Mouse (Mus musculus) layer of hippocampus, adult 9-10 months (tissue): Measurements from ENCODE around the gene Cmss1.

Experiments
- DNase-seq: peaks from one replicate; pipeline ENCODE4 v3.0.0; 2022; ENCODE audit warnings: low spot score

The Cmss1 gene

GRCm38 (mm10) chr16:57339765-57340612, 266.7 kb downstream of the Cmss1 start:
- DNase-seq, result no peak

DNA sequence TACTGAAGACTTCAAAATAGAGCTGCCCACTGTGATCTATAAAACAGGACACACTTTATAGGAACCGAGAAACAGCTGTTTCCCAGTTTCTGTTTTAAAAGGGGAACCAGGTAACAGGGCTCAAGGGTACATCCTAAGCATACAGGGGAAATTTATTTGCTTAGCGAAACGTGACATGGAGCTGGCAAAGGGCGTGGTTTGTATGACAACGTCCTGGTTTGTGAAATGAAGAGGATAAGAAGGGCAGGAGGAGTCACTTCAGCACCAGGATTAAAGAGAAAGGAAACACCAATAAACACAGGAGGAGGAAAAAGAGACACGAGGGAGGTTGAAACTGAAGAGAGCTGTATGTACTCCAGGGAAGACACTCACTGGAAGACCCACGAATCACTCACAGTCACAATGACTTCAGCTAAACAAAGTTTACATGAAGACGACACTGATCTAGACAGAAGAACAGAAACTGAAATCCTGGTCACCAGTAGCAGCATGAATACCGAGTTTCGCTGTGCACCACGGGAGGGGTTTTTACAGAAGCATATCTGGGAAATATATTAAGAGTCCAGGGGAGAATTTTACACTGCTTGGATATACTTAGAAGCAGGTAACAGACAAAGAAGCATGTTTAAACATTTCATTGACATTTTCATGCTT, 269.8 kb downstream of the Cmss1 start:
- DNase-seq, result no peak

DNA sequence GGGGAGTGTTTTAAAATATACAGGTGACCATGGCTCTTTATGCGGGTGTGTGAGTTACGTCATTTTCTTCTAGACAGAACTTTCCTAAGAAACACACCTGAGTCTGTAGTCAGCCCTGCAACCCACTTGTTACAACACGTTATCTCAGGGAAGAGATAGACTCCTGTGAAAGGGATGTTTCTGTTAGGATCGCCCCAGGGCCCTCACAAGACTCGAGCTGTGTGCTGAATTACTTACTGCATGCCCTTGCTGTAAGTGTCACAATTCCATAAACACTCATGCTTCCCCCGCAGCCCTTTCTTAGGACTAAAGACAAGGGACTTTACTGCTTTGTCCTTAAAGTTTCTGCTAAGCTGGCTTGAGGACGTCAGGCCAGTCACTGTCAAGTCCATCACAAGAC, 274.4 kb downstream of the Cmss1 start:
- DNase-seq, result no peak

DNA sequence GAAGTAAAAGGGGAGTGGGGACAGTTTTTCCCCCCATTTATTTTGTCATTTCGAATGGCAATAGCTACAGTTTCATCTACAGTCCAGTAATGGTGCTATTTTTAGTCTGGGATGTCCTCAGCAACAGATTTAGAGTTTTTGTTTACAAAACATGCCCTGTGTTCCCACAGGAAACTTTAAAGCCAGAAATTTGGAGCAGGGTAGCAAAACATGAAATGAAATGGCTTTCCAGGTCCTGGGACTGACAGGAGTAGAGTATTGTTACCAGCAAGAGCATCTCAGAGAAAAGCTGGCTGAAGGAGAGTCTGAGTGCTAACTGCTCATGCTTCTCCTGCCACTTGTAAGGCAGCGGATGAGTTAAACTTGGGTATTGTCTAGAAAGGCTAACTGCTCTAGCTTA, 276.6 kb downstream of the Cmss1 start:
- DNase-seq, result no peak

GRCm38 (mm10) chr16:57329028-57329427, 277.6 kb downstream of the Cmss1 start:
- no peak for DNase-seq

- no peak for DNase-seq
These were observed 279.7 kb downstream of the Cmss1 start for GRCm38 (mm10) chr16:57326996-57327395.

- DNase-seq, result no peak
These were observed 287.2 kb downstream of the Cmss1 start for GRCm38 (mm10) chr16:57319284-57320124.

DNA sequence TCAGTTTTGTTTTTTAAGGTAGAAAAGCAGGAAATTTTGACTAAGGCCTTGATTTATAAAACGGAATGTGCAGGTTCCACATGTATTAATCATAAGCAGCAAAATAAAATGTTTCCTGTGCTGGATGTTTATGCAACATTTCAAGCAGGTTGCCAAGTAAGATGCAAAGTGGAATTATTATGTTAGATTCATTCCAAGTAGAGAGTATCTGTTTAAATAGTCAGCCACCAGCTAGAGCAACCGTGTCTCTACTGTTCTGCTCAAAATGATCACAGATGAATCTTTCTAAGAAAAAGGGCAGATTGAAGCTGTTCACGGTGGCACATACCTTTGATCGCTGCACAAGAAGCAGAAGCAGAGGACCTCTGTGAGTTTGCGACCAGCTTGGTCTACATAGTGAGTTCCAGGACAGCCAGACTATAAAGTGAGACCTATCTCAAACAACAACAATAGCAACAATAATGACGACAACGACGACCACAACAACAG, 288.0 kb downstream of the Cmss1 start:
- no peak for DNase-seq

DNA sequence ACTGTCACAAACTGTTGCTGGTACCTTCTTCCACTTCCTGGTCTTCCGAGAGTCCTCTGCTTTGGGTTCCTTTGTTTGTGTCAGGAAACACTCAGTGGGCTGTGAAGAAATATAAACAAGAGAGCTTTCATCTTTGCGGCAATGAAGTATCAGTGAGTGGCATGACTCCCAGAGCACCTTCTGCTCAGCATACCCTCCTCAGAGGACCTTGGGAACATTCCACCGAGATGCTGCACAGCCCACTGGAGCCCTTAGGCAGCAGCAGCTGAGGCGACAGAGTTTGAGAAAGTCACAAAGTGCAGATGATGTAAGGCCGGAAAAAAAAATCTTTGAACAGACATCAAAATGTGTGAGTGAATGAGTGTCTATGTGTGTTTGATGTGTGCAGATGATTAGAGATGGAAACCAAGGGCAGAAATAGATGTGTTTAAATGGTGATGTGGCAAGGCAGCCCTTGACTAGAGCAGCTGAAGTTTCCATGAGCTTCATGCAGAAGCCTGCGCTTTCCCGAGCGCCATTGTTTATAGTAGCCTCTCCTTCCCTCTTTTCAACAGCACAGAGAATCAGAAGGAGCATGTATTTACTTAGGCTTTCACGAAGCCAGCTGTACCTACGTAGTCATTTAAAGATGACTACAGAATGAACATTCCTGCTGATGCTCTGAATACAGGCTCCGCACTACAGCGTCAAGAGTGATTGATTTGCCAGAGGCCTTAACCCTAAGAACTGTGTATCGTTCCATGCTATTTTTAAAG, 288.6 kb downstream of the Cmss1 start:
- no peak for DNase-seq

DNA sequence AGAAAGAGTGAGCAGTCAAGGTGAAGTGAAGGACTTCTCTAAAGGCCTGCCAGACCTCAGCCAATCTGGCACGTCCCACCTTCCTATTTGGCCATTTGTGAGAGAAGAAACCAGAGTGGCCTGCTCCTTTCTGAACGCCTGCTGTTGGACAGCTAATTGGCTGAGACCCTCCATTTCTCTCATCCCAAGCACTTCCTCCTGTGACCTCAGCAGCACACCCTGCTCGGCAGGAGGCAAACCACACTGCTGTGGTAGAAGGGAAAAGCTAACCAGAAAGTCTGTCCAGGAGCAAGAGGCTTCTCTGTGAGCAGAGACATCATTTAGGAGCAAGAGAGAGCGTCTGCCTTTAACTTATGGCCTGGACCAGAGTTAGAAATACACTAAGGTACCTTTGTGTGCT, 289.5 kb downstream of the Cmss1 start:
- no peak for DNase-seq

DNA sequence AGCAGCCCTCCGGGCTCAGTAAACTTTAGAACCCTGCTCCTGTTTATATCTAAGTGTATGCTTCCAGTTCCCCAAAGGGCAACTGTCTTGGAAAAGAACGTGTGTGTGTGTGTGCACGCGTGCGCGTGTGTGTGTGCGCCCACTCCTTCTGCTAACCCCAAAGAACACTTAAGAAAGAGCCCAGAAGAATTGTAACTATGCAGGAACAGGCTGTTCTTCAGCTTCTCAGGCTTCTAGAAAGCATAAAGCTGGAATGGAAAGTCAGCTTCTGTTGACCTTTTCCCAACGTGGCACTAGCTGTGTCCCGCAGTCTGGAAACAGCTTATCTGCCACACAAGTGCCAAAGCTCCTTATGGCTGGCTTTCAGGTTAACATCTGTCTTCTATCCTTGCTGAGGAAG, 291.6 kb downstream of the Cmss1 start:
- no peak for DNase-seq

DNA sequence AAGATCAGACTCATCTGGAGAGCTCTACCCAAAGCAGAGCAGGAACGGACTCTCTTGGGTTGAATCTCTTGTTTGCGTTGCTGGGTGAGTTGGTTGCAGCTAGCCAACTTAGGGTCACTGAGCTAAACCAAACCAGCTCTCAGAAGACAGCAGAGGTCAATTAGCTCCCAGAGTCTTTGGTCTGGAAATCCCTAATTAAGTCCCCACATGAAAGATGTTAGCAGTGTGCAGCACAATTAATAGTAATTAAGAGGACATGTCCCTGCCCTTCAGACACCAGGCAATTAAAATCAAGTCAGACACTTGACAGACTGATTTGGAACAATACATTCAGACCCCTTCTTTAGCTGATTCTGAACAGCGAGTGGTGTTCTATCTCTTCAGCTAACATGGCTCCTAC, 292.4 kb downstream of the Cmss1 start:
- DNase-seq, result no peak

DNA sequence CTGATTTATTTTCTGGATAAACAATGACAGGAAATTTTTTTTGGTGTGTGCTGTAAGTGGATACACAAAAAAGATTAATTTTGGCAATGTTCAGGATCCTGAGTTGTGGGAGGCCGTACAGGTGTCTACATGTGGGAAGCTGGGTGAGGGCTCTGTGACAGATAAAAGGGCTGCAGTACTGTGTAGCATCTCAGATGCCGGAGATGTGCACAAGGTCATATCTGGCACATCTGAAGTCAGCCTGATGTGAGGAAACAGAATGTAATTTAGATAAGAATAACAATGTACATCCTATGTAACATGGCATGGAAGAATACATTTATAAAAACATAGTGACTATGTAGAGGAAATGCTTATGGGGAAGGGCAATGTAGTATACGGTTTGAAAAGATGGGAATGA, 293.2 kb downstream of the Cmss1 start:
- DNase-seq, result no peak

DNA sequence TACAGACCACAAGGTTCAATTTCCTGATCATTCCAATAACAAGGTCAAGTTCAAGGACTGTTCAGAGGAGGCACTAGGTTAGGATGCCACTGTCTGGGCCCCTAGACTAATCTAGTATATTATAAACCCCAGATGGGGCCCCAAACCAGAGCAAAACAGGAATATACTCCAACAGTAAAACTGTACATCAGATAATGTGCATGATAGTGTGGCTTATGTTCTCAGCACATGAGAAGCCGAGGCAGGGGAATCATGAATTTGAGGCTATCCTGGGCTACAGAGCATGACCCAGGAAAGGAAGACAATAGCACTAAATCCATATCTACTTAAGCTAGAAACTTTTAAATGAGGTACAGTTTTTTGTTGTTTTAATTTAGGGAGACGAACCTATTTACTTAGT, 294.5 kb downstream of the Cmss1 start:
- no peak for DNase-seq

GRCm38 (mm10) chr16:57305463-57305862, 301.2 kb downstream of the Cmss1 start:
- no peak for DNase-seq

DNA sequence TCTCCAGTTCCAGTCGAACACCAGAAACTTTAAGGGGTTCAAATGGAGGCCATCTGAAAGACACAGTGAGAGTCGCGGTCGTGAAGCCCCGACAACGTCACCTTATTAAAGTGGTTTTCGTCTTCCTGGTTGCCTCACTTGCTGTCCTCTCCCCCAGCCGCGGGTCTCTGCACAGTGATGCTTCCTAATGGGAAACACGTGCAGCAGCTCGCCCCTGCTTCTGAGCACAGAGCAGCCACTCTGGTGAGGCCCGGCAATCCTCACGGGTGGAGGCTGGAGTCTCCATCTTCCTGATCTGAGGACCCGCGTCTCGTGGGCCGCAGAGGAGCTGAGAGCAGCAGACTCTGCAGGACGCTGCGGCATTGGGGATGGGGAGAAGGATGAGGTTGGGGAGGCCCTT, 302.9 kb downstream of the Cmss1 start:
- no peak for DNase-seq

DNA sequence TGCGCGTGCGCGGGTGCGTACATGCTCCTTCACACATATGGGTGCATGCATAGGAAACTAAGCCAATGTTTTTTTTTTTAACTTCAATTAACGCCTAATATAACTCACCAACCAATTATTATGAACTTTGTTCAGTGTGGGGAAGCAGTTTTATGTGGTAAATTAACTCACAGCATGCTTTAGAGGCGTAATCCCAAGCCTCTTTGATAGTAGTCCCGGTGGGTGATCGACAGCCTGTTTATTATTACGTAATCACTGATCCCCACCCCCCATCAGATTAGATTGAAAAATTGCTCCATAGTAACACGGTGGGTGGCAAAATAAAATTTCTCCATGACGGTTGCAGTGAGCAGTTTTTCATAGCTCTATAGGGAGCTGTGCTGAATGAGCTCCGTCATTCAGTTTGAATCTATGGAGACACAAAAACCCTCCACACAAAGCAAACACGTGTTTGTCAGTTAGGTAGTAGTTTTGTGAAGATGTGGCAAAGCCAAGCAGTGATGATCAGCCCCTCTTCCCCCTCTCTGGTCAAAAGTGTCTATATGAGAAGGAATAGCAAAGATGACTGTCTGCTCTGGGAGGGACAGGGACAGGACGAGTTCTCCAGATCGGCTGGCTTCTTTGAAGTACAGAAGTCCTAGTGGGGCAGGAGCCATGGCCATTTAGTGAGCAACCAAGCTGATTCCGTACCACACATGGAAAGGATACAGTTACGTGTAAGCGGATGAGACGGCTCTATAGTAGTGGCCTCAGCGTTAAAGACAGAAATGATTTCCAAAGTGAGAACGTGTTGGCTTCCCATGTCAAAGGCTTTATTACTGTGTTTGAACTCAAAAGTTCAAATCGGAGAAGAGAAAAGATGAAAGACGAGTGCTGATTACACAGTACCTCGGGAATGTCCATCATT, 303.6 kb downstream of the Cmss1 start:
- DNase-seq, result no peak

GRCm38 (mm10) chr16:57301512-57302115, 305.1 kb downstream of the Cmss1 start:
- DNase-seq, result no peak

- DNase-seq, result no peak
These were observed 311.3 kb downstream of the Cmss1 start for GRCm38 (mm10) chr16:57295216-57295934.

GRCm38 (mm10) chr16:57292765-57293164, 313.9 kb downstream of the Cmss1 start, which contains the start of gene Tmem30c:
TSS of gene Tmem30c (minus strand) at chr16:57292865.
- no peak for DNase-seq
